Mouse (Mus musculus) layer of hippocampus, adult 8-10 months (tissue): ENCODE results near the gene Rgs12. TPM values are rescaled to one million over a fixed set of nuclear protein-coding genes. Genes with fewer than 3 reads are reported as not detected.

ENCODE experiments used
- DNase-seq, 2 experiments: peaks; one replicate each; pipeline ENCODE4 v3.0.0; 2022; ENCODE audit warnings: low spot score in 2 of 2
- total RNA-seq, 4 experiments: library from RNA; stranded (reverse); gene quantifications; 2 replicates each; pipeline ENCODE4 v1.2.4; 2022

Rgs12 gene
- total RNA-seq, 4 experiments from 2014 or later: 38.8 to 53.3 (median 42.3) TPM

GRCm38 (mm10) chr5:34980099-34980498 lies 30.9 kb downstream of the Rgs12 start:
- DNase-seq: no peak

GRCm38 (mm10) chr5:34981734-34982133 lies 32.5 kb downstream of the Rgs12 start:
- DNase-seq: no peak

GRCm38 (mm10) chr5:34984933-34985332 lies 35.7 kb downstream of the Rgs12 start:
- DNase-seq: no peak

- DNase-seq: peak; percentile 35 to 76
Observed at GRCm38 (mm10) chr5:34985867-34986266, 36.6 kb downstream of the Rgs12 start.

- DNase-seq: no peak
Observed at GRCm38 (mm10) chr5:34987396-34987795, 38.2 kb downstream of the Rgs12 start.

- DNase-seq: no peak
Observed at GRCm38 (mm10) chr5:34988690-34989089, 39.4 kb downstream of the Rgs12 start.

- DNase-seq: peak; percentile 53 to 54
Observed at GRCm38 (mm10) chr5:34989321-34989772, 40.1 kb downstream of the Rgs12 start.

GRCm38 (mm10) chr5:34998754-34999153 lies 49.5 kb downstream of the Rgs12 start:
- DNase-seq: no peak

- no peak for DNase-seq
Observed at GRCm38 (mm10) chr5:34999281-34999680, 50.0 kb downstream of the Rgs12 start.

GRCm38 (mm10) chr5:35000323-35000722 lies 51.1 kb downstream of the Rgs12 start:
- DNase-seq: no peak

- DNase-seq: no peak
Observed at GRCm38 (mm10) chr5:35001144-35001543, 51.9 kb downstream of the Rgs12 start.

GRCm38 (mm10) chr5:35003611-35004162 lies 54.4 kb downstream of the Rgs12 start:
- DNase-seq: no peak

GRCm38 (mm10) chr5:35004769-35005168 lies 55.5 kb downstream of the Rgs12 start:
- no peak for DNase-seq

GRCm38 (mm10) chr5:35005659-35006058 lies 56.4 kb downstream of the Rgs12 start:
- no peak for DNase-seq

GRCm38 (mm10) chr5:35006599-35006998 lies 57.4 kb downstream of the Rgs12 start:
- no peak for DNase-seq

- no peak for DNase-seq
Observed at GRCm38 (mm10) chr5:35009163-35009562, 59.9 kb downstream of the Rgs12 start.

GRCm38 (mm10) chr5:35010656-35011055 lies 61.4 kb downstream of the Rgs12 start:
- no peak for DNase-seq

GRCm38 (mm10) chr5:35011156-35011923 lies 62.1 kb downstream of the Rgs12 start:
- no peak for DNase-seq

GRCm38 (mm10) chr5:35014036-35014435 lies 64.8 kb downstream of the Rgs12 start:
- no peak for DNase-seq

GRCm38 (mm10) chr5:35019673-35020300 lies 70.5 kb downstream of the Rgs12 start:
- no peak for DNase-seq

GRCm38 (mm10) chr5:35020410-35021241 lies 71.4 kb downstream of the Rgs12 start:
- DNase-seq: no peak

- DNase-seq: peak in 1 of 2 experiments; percentile 38
Observed at GRCm38 (mm10) chr5:35024975-35025374, 75.7 kb downstream of the Rgs12 start.
